Mouse (Mus musculus) limb, embryonic 15.5 days (tissue): ENCODE data around the gene Atn1. TPM values are rescaled to one million over a fixed set of nuclear protein-coding genes. Genes with fewer than 3 reads are reported as not detected.

Source experiments
- ATAC-seq: fragments of 200-750 bp; cut with Nextera tagmentation; 2 replicates; pipeline ENCODE4 v1.8.0; 2017; ENCODE audit warnings: low read depth, moderate TSS enrichment; ENCODE audit not compliant: insufficient number of reproducible peaks, low FRiP score, low TSS enrichment
- H3K27ac ChIP-seq: fragments of 300-500 bp; sonication (generic); 2 replicates; pipeline ENCODE4 v1.5.1; 2015; ENCODE audit warnings: moderate library complexity, mild to moderate bottlenecking, inconsistent platforms
- H3K27me3 ChIP-seq: fragments of 300-500 bp; sonication (generic); 2 replicates; pipeline ENCODE4 v1.6.1; 2015; ENCODE audit warnings: inconsistent platforms
- H3K36me3 ChIP-seq: fragments of 300-500 bp; sonication (generic); 2 replicates; pipeline ENCODE4 v1.6.1; 2015; ENCODE audit warnings: inconsistent platforms
- H3K4me1 ChIP-seq: fragments of 300-500 bp; sonication (generic); 2 replicates; pipeline ENCODE4 v1.6.1; 2015; ENCODE audit warnings: inconsistent platforms
- H3K4me2 ChIP-seq: fragments of 300-500 bp; sonication (generic); 2 replicates; pipeline ENCODE4 v1.6.1; 2015; ENCODE audit warnings: mild to moderate bottlenecking, inconsistent platforms
- H3K4me3 ChIP-seq: fragments of 300-500 bp; sonication (generic); 2 replicates; pipeline ENCODE4 v1.5.1; 2015; ENCODE audit warnings: mild to moderate bottlenecking, inconsistent platforms
- H3K9ac ChIP-seq: fragments of 300-500 bp; sonication (generic); 2 replicates; pipeline ENCODE4 v1.6.1; 2015; ENCODE audit warnings: inconsistent platforms
- H3K9me3 ChIP-seq: fragments of 300-500 bp; sonication (generic); 2 replicates; pipeline ENCODE4 v1.6.1; 2016; ENCODE audit warnings: inconsistent platforms
- WGBS: fragments of 180-500 bp; shearing (Covaris S2); methylation state at CpG from one replicate; pipeline ENCODE4 v1.1.7; 2015; 5-methylcytosine and 5-hydroxymethylcytosine counted together
- polyA plus RNA-seq: library from polyadenylated mRNA; unstranded; fragments of >200 nt; fragmentation: Nextera tagmentation; extraction: Ambion mirVana; gene quantifications from 2 replicates; pipeline ENCODE4 v1.2.1, GENCODE M21; 2015

Gene Atn1
- polyA plus RNA-seq, 1 experiment from 2014 or later = 15.7 TPM

GRCm38 (mm10) chr6:124746654-124747632 lies 9.4 kb downstream of the Atn1 start:
- Histone ChIP-seq H3K4me2 (peak overlapping the region; percentile 94), H3K4me1 (peaks cover 31% of the 10 kb centered on the region), H3K27me3 (no peaks in the 10 kb centered on the region), H3K36me3 (peaks cover 65% of the 10 kb centered on the region), H3K9ac (no peak overlapping the region), H3K27ac (peak overlapping the region; percentile 88), H3K9me3 (no peaks in the 10 kb centered on the region), H3K4me3 (peak overlapping the region; percentile 53)
- WGBS = 87% methylated on average over 7 of the region's 7 CpGs
- ATAC-seq = no peak

- no peak for ATAC-seq
- WGBS = 17% methylated on average over 8 of the region's 8 CpGs
- Histone ChIP-seq H3K27me3 (no peaks in the 10 kb centered on the region), H3K9me3 (no peaks in the 10 kb centered on the region), H3K4me2 (peak overlapping the region; percentile 94), H3K36me3 (peaks cover 63% of the 10 kb centered on the region), H3K9ac (peak overlapping the region; percentile 65), H3K4me1 (peaks cover 36% of the 10 kb centered on the region), H3K4me3 (peak overlapping the region; percentile 53), H3K27ac (peak overlapping the region; percentile 88)
Measured at GRCm38 (mm10) chr6:124746296-124746605, 10.1 kb downstream of the Atn1 start.

GRCm38 (mm10) chr6:124745490-124746295 lies 10.6 kb downstream of the Atn1 start:
- Histone ChIP-seq H3K4me2 (peak overlapping the region; percentile 94), H3K27ac (peak overlapping the region; percentile 88), H3K9me3 (no peaks in the 10 kb centered on the region), H3K9ac (peak overlapping the region; percentile 65), H3K27me3 (no peaks in the 10 kb centered on the region), H3K4me3 (peak overlapping the region; percentile 53), H3K36me3 (peaks cover 61% of the 10 kb centered on the region), H3K4me1 (peaks cover 36% of the 10 kb centered on the region)
- under 1% methylated on average over 85 of the region's 85 CpGs for WGBS
- ATAC-seq = peak; percentile 77

GRCm38 (mm10) chr6:124744755-124745321 lies 11.5 kb downstream of the Atn1 start:
- no peaks in the 10 kb centered on the region for H3K9me3 ChIP-seq
- H3K36me3 ChIP-seq = peaks cover 59% of the 10 kb centered on the region
- H3K4me2 ChIP-seq = peak overlapping the region; percentile 94
- H3K27ac ChIP-seq = peak overlapping the region; percentile 88
- no peak for ATAC-seq
- peaks cover 40% of the 10 kb centered on the region for H3K4me1 ChIP-seq
- WGBS = 64% methylated on average over 26 of the region's 26 CpGs
- H3K27me3 ChIP-seq = no peaks in the 10 kb centered on the region
- H3K4me3 ChIP-seq = peak overlapping the region; percentile 53
- no peak overlapping the region for H3K9ac ChIP-seq

- H3K27ac ChIP-seq = no peak overlapping the region
- H3K4me2 ChIP-seq = no peak overlapping the region
- no peaks in the 10 kb centered on the region for H3K27me3 ChIP-seq
- H3K4me1 ChIP-seq = peaks cover 52% of the 10 kb centered on the region
- WGBS = 95% methylated on average over 8 of the region's 8 CpGs
- H3K4me3 ChIP-seq = no peak overlapping the region
- peaks cover 50% of the 10 kb centered on the region for H3K36me3 ChIP-seq
- no peak for ATAC-seq
- no peak overlapping the region for H3K9ac ChIP-seq
- no peaks in the 10 kb centered on the region for H3K9me3 ChIP-seq
Measured at GRCm38 (mm10) chr6:124743647-124744046, 12.7 kb downstream of the Atn1 start.

- ATAC-seq = no peak
- Histone ChIP-seq H3K4me2 (no peak overlapping the region), H3K4me3 (no peak overlapping the region), H3K36me3 (peaks cover 43% of the 10 kb centered on the region), H3K9ac (no peak overlapping the region), H3K27me3 (no peaks in the 10 kb centered on the region), H3K4me1 (peaks cover 55% of the 10 kb centered on the region), H3K27ac (0 out of 2 replicates have a peak overlapping the region, but pooled peaks have one; percentile 43), H3K9me3 (no peaks in the 10 kb centered on the region)
- 90% methylated on average over 15 of the region's 15 CpGs for WGBS
Measured at GRCm38 (mm10) chr6:124742839-124743514, 13.3 kb downstream of the Atn1 start.

GRCm38 (mm10) chr6:124741842-124742241 lies 14.5 kb downstream of the Atn1 start:
- ATAC-seq = no peak
- whole genome bisulfite sequencing = 65% methylated on average over 3 of the region's 3 CpGs
- Histone ChIP-seq H3K9ac (peak overlapping the region; percentile 21; the same call in 1 of the 2 replicates), H3K4me3 (peak overlapping the region; percentile 64), H3K27me3 (no peaks in the 10 kb centered on the region), H3K9me3 (no peaks in the 10 kb centered on the region), H3K4me2 (peak overlapping the region; percentile 75), H3K27ac (peak overlapping the region; percentile 97), H3K36me3 (peaks cover 32% of the 10 kb centered on the region), H3K4me1 (peaks cover 49% of the 10 kb centered on the region)

GRCm38 (mm10) chr6:124740888-124741761 lies 15.2 kb downstream of the Atn1 start, which contains the start of gene Grcc10:
Gene Grcc10 (minus strand): TSS chr6:124741374.
- peak within 1 kb of the TSS; percentile 97 for H3K27ac ChIP-seq
- peaks cover 28% of the 10 kb centered on the region for H3K36me3 ChIP-seq
- WGBS = under 1% methylated on average over 41 of the region's 41 CpGs
- no peaks in the 10 kb centered on the region for H3K9me3 ChIP-seq
- peak within 1 kb of the TSS; percentile 73 for H3K9ac ChIP-seq
- H3K27me3 ChIP-seq = no peaks in the 10 kb centered on the region
- peaks cover 42% of the 10 kb centered on the region for H3K4me1 ChIP-seq
- H3K4me2 ChIP-seq = peak within 1 kb of the TSS; percentile 75
- ATAC-seq = peak; percentile 82
- peak within 1 kb of the TSS; percentile 64 for H3K4me3 ChIP-seq

GRCm38 (mm10) chr6:124740211-124740887 lies 16.0 kb downstream of the Atn1 start:
- H3K4me2 ChIP-seq = peak overlapping the region; percentile 75
- H3K27me3 ChIP-seq = no peaks in the 10 kb centered on the region
- ATAC-seq = 0 out of 2 replicates have a peak, but pooled peaks have one; percentile 8
- peak overlapping the region; percentile 97 for H3K27ac ChIP-seq
- peaks cover 37% of the 10 kb centered on the region for H3K4me1 ChIP-seq
- under 1% methylated on average over 29 of the region's 29 CpGs for WGBS
- H3K9me3 ChIP-seq = no peaks in the 10 kb centered on the region
- H3K4me3 ChIP-seq = peak overlapping the region; percentile 64
- peaks cover 28% of the 10 kb centered on the region for H3K36me3 ChIP-seq
- peak overlapping the region; percentile 73 for H3K9ac ChIP-seq

GRCm38 (mm10) chr6:124739231-124739796 lies 17.0 kb downstream of the Atn1 start:
- no peak for ATAC-seq
- Histone ChIP-seq H3K27ac (peak overlapping the region; percentile 34; the same call in 1 of the 2 replicates), H3K9ac (no peak overlapping the region), H3K4me2 (no peak overlapping the region), H3K4me3 (0 out of 2 replicates have a peak overlapping the region, but pooled peaks have one; percentile 64), H3K36me3 (peaks cover 18% of the 10 kb centered on the region), H3K4me1 (peaks cover 29% of the 10 kb centered on the region), H3K9me3 (no peaks in the 10 kb centered on the region), H3K27me3 (no peaks in the 10 kb centered on the region)
- WGBS = 79% methylated on average over 10 of the region's 10 CpGs
